9 mouse cellular contexts compared by ENCODE assay signal in the genomic region with DNA sequence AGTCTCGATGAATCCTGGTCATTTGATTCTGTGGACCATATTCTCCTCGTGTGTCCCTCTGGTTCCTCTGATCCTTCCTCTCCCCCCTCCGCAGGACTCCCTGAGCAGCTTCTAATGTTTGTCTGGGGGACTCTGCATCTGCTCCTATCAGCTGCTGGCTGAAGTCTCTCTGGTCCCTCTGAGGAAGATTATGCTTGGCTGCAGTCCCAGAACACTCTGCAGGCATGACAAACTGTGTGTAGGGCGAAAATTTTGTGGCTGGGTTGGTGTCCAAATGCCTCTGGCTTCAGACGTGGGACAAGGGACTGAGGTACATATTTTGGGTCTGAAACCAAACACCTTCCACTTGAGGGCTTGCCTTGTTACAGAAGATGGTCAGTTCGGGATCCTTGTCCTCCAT. TPM values are rescaled to one million over a fixed set of nuclear protein-coding genes. Genes with fewer than 3 reads are reported as not detected.
A peak's percentile ranks its signal among the peaks of the same experiment; 100 is the strongest.
DNase-seq lines count a peak whose midpoint lies in the region; ATAC-seq lines count a peak whose summit lies in the region.
"Had no signal": no experiment of that assay in that cellular context is flagged by ENCODE, and none has a peak within 500 bp of the region (broad histone marks: within the 10 kb centered on the region; RNA-seq: fewer than 3 reads in every experiment).

No protein-coding gene starts in this region.

- WGBS in hindbrain, embryonic 16.5 days = 38% methylated on average over 6 of the region's 6 CpGs
- 51% methylated on average over 6 of the region's 6 CpGs for WGBS in stomach, embryonic 15.5 days

- peaks cover 6% of the 10 kb centered on the region for H3K4me1 ChIP-seq in hindbrain, embryonic 16.5 days (ENCODE audit: control insufficient read depth, insufficient read depth, low read depth, low read length)
- H3K4me1 ChIP-seq in stomach, embryonic 15.5 days = peaks cover 13% of the 10 kb centered on the region; the same call in 1 of the 2 replicates

- H3K27me3 ChIP-seq in hindbrain, embryonic 16.5 days (replicated peaks; ENCODE audit: control insufficient read depth, insufficient read depth, low read length) = no peaks in the 10 kb centered on the region
- no peaks in the 10 kb centered on the region for H3K27me3 ChIP-seq in stomach, embryonic 15.5 days (replicated peaks)

- no peak overlapping the region for H3K4me2 ChIP-seq in hindbrain, embryonic 16.5 days (ENCODE audit: low read length)
- no peak overlapping the region for H3K4me2 ChIP-seq in stomach, embryonic 15.5 days

- H3K36me3 ChIP-seq in hindbrain, embryonic 16.5 days (ENCODE audit: control insufficient read depth, insufficient read depth, low read length) = no peaks in the 10 kb centered on the region
- H3K36me3 ChIP-seq in stomach, embryonic 15.5 days = no peaks in the 10 kb centered on the region

- peak; percentile 73 for ATAC-seq in hindbrain, embryonic 16.5 days
- ATAC-seq in stomach, embryonic 15.5 days (ENCODE audit: insufficient read depth, low FRiP score, low read depth) = no peak
- no peak for ATAC-seq in granulocyte monocyte progenitor cell, adult 5-6 weeks (replicated peaks; ENCODE audit: poor library complexity, severe bottlenecking)

- no peak overlapping the region for H3K9ac ChIP-seq in hindbrain, embryonic 16.5 days (ENCODE audit: low read depth, low read length)
- H3K9ac ChIP-seq in stomach, embryonic 15.5 days = no peak overlapping the region

- peak; percentile 66 for DNase-seq in adrenal gland, postnatal 10 days
- no peak for DNase-seq in adrenal gland, postnatal 4 days (ENCODE audit: low spot score in 2 of 2)
- peak; percentile 54 for DNase-seq in 3134 (ENCODE audit: extremely low read depth, insufficient read length, low spot score)
- DNase-seq in gastrocnemius, adult 18-20 months (ENCODE audit: low spot score) = peak; percentile 70
- peak; percentile 75 for DNase-seq in left cerebral cortex, postnatal 4 days

- no peak overlapping the region for H3K27ac ChIP-seq in hindbrain, embryonic 16.5 days (ENCODE audit: low read depth, low read length)
- H3K27ac ChIP-seq in stomach, embryonic 15.5 days = peak overlapping the region; percentile 46
- H3K27ac ChIP-seq: layer of hippocampus, adult 2 months had no signal

- intact Hi-C loops in left cerebral cortex, postnatal 4 days (cut with DNase I) = no loop called here

- no peak overlapping the region for H3K4me3 ChIP-seq in hindbrain, embryonic 16.5 days (ENCODE audit: low read length)
- H3K4me3 ChIP-seq in stomach, embryonic 15.5 days (replicated peaks) = no peak overlapping the region
- H3K4me3 ChIP-seq: layer of hippocampus, adult 2 months had no signal

- no peaks in the 10 kb centered on the region for H3K9me3 ChIP-seq in hindbrain, embryonic 16.5 days (ENCODE audit: control insufficient read depth, low read length)
- no peaks in the 10 kb centered on the region for H3K9me3 ChIP-seq in stomach, embryonic 15.5 days

RNA-seq across cellular contexts. Expression of a gene that starts 13.1 kb away (rescaled TPM):
- total RNA-seq in adrenal gland, postnatal 10 days (2021) = 1 to 10 TPM in 1 of 2 experiments, under 1 TPM in 1; 0.39 to 1.1 TPM
- 1 to 10 TPM in 1 of 2 experiments, under 1 TPM in 1; 0.40 to 1.1 TPM for total RNA-seq in adrenal gland, postnatal 4 days (2021)
- total RNA-seq in gastrocnemius, adult 18-20 months (2021) = under 1 TPM in 1 of 2 experiments, not detected in 1; 0.24 TPM
- polyA plus RNA-seq in hindbrain, embryonic 16.5 days (2015; fragmentation: Nextera tagmentation; extraction: Ambion mirVana) = 12.7 and 14.0 TPM in 2 replicates
- total RNA-seq in left cerebral cortex, postnatal 4 days (2021) = 1 to 10 TPM; 1.5 to 2.8 TPM
- 5.9 and 6.0 TPM in 2 replicates for polyA plus RNA-seq in stomach, embryonic 15.5 days (2015; fragmentation: Nextera tagmentation; extraction: Ambion mirVana)
- not detected in 2 replicates for total RNA-seq in granulocyte monocyte progenitor cell, adult 5-6 weeks (2014; fragmentation: Nextera tagmentation)
- total RNA-seq in granulocyte monocyte progenitor cell, adult 5-6 weeks (2017) = 14.9 and 28.1 TPM in 2 replicates

Comparison
In these comparisons a context has a peak if more than half of its experiments do, and no peak if none do; other contexts are left out.
1. DNase-seq: peak in adrenal gland, postnatal 10 days (single experiment), 3134 (single experiment), gastrocnemius, adult 18-20 months (single experiment) and left cerebral cortex, postnatal 4 days (single experiment); none in adrenal gland, postnatal 4 days (0 of 2).